In genomic region chr15:9078481-9079300, GRCm38 (mm10) we compare ENCODE assay signal across 8 mouse cellular contexts. TPM values are rescaled to one million over a fixed set of nuclear protein-coding genes. Genes with fewer than 3 reads are reported as not detected.
A peak's percentile ranks its signal among the peaks of the same experiment; 100 is the strongest.
DNase-seq lines count a peak whose midpoint lies in the region; ATAC-seq and TF ChIP-seq lines count a peak whose summit lies in the region.

No protein-coding gene starts in this region.

- H3K4me3 ChIP-seq in midbrain, embryonic 11.5 days (ENCODE audit: low read depth, low read length) = no peak overlapping the region
- no peak overlapping the region for H3K4me3 ChIP-seq in midbrain, embryonic 15.5 days
- no peak overlapping the region for H3K4me3 ChIP-seq in intestine, postnatal 0 days (ENCODE audit: low read depth, low read length)
- H3K4me3 ChIP-seq in stomach, embryonic 14.5 days (ENCODE audit: low read depth, low read length) = no peak overlapping the region
- H3K4me3 ChIP-seq in forebrain, embryonic 13.5 days = no peak overlapping the region
- H3K4me3 ChIP-seq in thymus, adult 2 months (ENCODE audit: control insufficient read depth, insufficient read depth, low read length) = no peak overlapping the region

- no peak for DNase-seq in midbrain, embryonic 11.5 days (ENCODE audit: low spot score, missing footprints)
- no peak for DNase-seq in thymus, adult 2 months
- DNase-seq in frontal cortex, adult 2 months (ENCODE audit: extremely low spot score in 1 of 2, low spot score in 1 of 2) = no peak

- no peak overlapping the region for H3K27ac ChIP-seq in midbrain, embryonic 11.5 days (ENCODE audit: low read depth, low read length)
- H3K27ac ChIP-seq in midbrain, embryonic 15.5 days = no peak overlapping the region
- peak overlapping the region; percentile 37; the same call in 1 of the 2 replicates for H3K27ac ChIP-seq in intestine, postnatal 0 days (ENCODE audit: low read depth, low read length)
- H3K27ac ChIP-seq in stomach, embryonic 14.5 days (ENCODE audit: low read length) = peak overlapping the region; percentile 23; the same call in 1 of the 2 replicates
- no peak overlapping the region for H3K27ac ChIP-seq in forebrain, embryonic 13.5 days
- H3K27ac ChIP-seq in thymus, adult 2 months (ENCODE audit: control insufficient read depth, insufficient read depth, low read length) = no peak overlapping the region

- no peak for TF ChIP-seq POLR2A in thymus, adult 2 months (IDR thresholded peaks at IDR 0.05; ENCODE audit: control insufficient read depth, extremely low read depth, insufficient read depth, low read length, poor library complexity)

- ATAC-seq in midbrain, embryonic 11.5 days (ENCODE audit: low FRiP score) = 0 out of 2 replicates have a peak, but pooled peaks have one; percentile 26
- no peak for ATAC-seq in midbrain, embryonic 15.5 days (replicated peaks)
- ATAC-seq in erythroid progenitor cell, adult 5-6 weeks (replicated peaks; ENCODE audit: low FRiP score, poor library complexity, severe bottlenecking) = peak; percentile 68
- no peak for ATAC-seq in intestine, postnatal 0 days
- ATAC-seq in stomach, embryonic 14.5 days (ENCODE audit: insufficient number of reproducible peaks, insufficient read depth, low FRiP score, low read depth) = 0 out of 2 replicates have a peak, but pooled peaks have one; percentile 40
- no peak for ATAC-seq in forebrain, embryonic 13.5 days

- no peak for TF ChIP-seq CTCF in intestine, postnatal 0 days (IDR thresholded peaks at IDR 0.05; ENCODE audit: low read depth)
- no peak for TF ChIP-seq CTCF in thymus, adult 2 months (IDR thresholded peaks at IDR 0.05; ENCODE audit: borderline replicate concordance, control insufficient read depth, extremely low read depth, insufficient read depth, low read length, poor library complexity)

- peaks cover 15% of the 10 kb centered on the region for H3K4me1 ChIP-seq in midbrain, embryonic 11.5 days (ENCODE audit: control insufficient read depth, insufficient read depth, low read length)
- peaks cover 10% of the 10 kb centered on the region; the same call in 1 of the 2 replicates for H3K4me1 ChIP-seq in midbrain, embryonic 15.5 days
- H3K4me1 ChIP-seq in intestine, postnatal 0 days (replicated peaks; ENCODE audit: control insufficient read depth, insufficient read depth, low read length) = peaks cover 9% of the 10 kb centered on the region; the same call in 1 of the 2 replicates
- H3K4me1 ChIP-seq in stomach, embryonic 14.5 days (ENCODE audit: control insufficient read depth, insufficient read depth, low read length) = peaks cover 34% of the 10 kb centered on the region
- H3K4me1 ChIP-seq in forebrain, embryonic 13.5 days = peaks cover 29% of the 10 kb centered on the region
- H3K4me1 ChIP-seq in thymus, adult 2 months (replicated peaks; ENCODE audit: control insufficient read depth, insufficient read depth, low read length) = peaks cover 2% of the 10 kb centered on the region; the same call in 1 of the 2 replicates

- WGBS in midbrain, embryonic 11.5 days = 77% methylated on average over 12 of the region's 12 CpGs
- 74% methylated on average over 12 of the region's 12 CpGs for WGBS in midbrain, embryonic 15.5 days
- WGBS in intestine, postnatal 0 days = 45% methylated on average over 12 of the region's 12 CpGs
- WGBS in stomach, embryonic 14.5 days = 61% methylated on average over 12 of the region's 12 CpGs
- WGBS in forebrain, embryonic 13.5 days = 87% methylated on average over 12 of the region's 12 CpGs
- 94% methylated on average over 12 of the region's 12 CpGs for WGBS in thymus, adult 2 months

- no peak overlapping the region for H3K4me2 ChIP-seq in midbrain, embryonic 11.5 days
- no peak overlapping the region for H3K4me2 ChIP-seq in midbrain, embryonic 15.5 days
- H3K4me2 ChIP-seq in intestine, postnatal 0 days (replicated peaks; ENCODE audit: low read depth) = peak overlapping the region; percentile 35; the same call in 1 of the 2 replicates
- H3K4me2 ChIP-seq in stomach, embryonic 14.5 days (replicated peaks; ENCODE audit: low read depth, low read length) = no peak overlapping the region
- H3K4me2 ChIP-seq in forebrain, embryonic 13.5 days = no peak overlapping the region

- no peaks in the 10 kb centered on the region for H3K9me3 ChIP-seq in midbrain, embryonic 11.5 days (ENCODE audit: control insufficient read depth, low read length)
- no peaks in the 10 kb centered on the region for H3K9me3 ChIP-seq in midbrain, embryonic 15.5 days
- H3K9me3 ChIP-seq in intestine, postnatal 0 days (ENCODE audit: control insufficient read depth) = no peaks in the 10 kb centered on the region
- no peaks in the 10 kb centered on the region for H3K9me3 ChIP-seq in stomach, embryonic 14.5 days (ENCODE audit: control insufficient read depth, low read depth, low read length)
- H3K9me3 ChIP-seq in forebrain, embryonic 13.5 days (replicated peaks) = no peaks in the 10 kb centered on the region

- H3K36me3 ChIP-seq in midbrain, embryonic 11.5 days (ENCODE audit: control insufficient read depth, insufficient read depth, low read length) = no peaks in the 10 kb centered on the region
- H3K36me3 ChIP-seq in midbrain, embryonic 15.5 days (replicated peaks) = no peaks in the 10 kb centered on the region
- H3K36me3 ChIP-seq in intestine, postnatal 0 days (ENCODE audit: control insufficient read depth, insufficient read depth) = no peaks in the 10 kb centered on the region
- H3K36me3 ChIP-seq in stomach, embryonic 14.5 days (ENCODE audit: control insufficient read depth, insufficient read depth, low read length) = no peaks in the 10 kb centered on the region; the same call in 1 of the 2 replicates
- H3K36me3 ChIP-seq in forebrain, embryonic 13.5 days (ENCODE audit: poor library complexity, severe bottlenecking) = no peaks in the 10 kb centered on the region
- H3K36me3 ChIP-seq in thymus, adult 2 months (ENCODE audit: control insufficient read depth, insufficient read depth, low read length) = no peaks in the 10 kb centered on the region

- H3K27me3 ChIP-seq in midbrain, embryonic 11.5 days (ENCODE audit: control insufficient read depth, insufficient read depth, low read length) = no peaks in the 10 kb centered on the region
- H3K27me3 ChIP-seq in midbrain, embryonic 15.5 days (replicated peaks) = no peaks in the 10 kb centered on the region
- no peaks in the 10 kb centered on the region for H3K27me3 ChIP-seq in intestine, postnatal 0 days (replicated peaks; ENCODE audit: control insufficient read depth, insufficient read depth, low read length)
- no peaks in the 10 kb centered on the region for H3K27me3 ChIP-seq in stomach, embryonic 14.5 days (ENCODE audit: control insufficient read depth, insufficient read depth, low read length)
- H3K27me3 ChIP-seq in forebrain, embryonic 13.5 days = no peaks in the 10 kb centered on the region
- H3K27me3 ChIP-seq in thymus, adult 2 months (ENCODE audit: control insufficient read depth, insufficient read depth, low read length) = no peaks in the 10 kb centered on the region

- H3K9ac ChIP-seq in midbrain, embryonic 11.5 days (ENCODE audit: low read length) = no peak overlapping the region
- no peak overlapping the region for H3K9ac ChIP-seq in midbrain, embryonic 15.5 days
- no peak overlapping the region for H3K9ac ChIP-seq in intestine, postnatal 0 days (ENCODE audit: low read depth, low read length)
- H3K9ac ChIP-seq in stomach, embryonic 14.5 days (replicated peaks; ENCODE audit: low read depth, low read length) = no peak overlapping the region
- H3K9ac ChIP-seq in forebrain, embryonic 13.5 days = no peak overlapping the region

RNA-seq across cellular contexts. Expression of gene Nadk2, which starts 7.6 kb away (rescaled TPM):
- polyA plus RNA-seq in midbrain, embryonic 11.5 days (2014; fragmentation: Nextera tagmentation; extraction: Ambion mirVana) = 36.8 and 43.6 TPM in 2 replicates
- 25.7 and 25.8 TPM in 2 replicates for polyA plus RNA-seq in midbrain, embryonic 15.5 days (2015; fragmentation: Nextera tagmentation; extraction: Ambion mirVana)
- 114 and 185 TPM in 2 replicates for total RNA-seq in erythroid progenitor cell, adult 5-6 weeks (2015; ENCODE audit: low replicate concordance)
- total RNA-seq in erythroid progenitor cell, adult 5-6 weeks (2017; ENCODE audit: low replicate concordance) = 114 and 217 TPM in 2 replicates
- polyA plus RNA-seq in intestine, postnatal 0 days (2015; fragmentation: Nextera tagmentation; extraction: Ambion mirVana) = 37.3 and 38.8 TPM in 2 replicates
- 31.8 and 32.1 TPM in 2 replicates for polyA plus RNA-seq in stomach, embryonic 14.5 days (2014; fragmentation: Nextera tagmentation; extraction: Ambion mirVana)
- 23.0 and 24.4 TPM in 2 replicates for polyA plus RNA-seq in forebrain, embryonic 13.5 days (2015; fragmentation: Nextera tagmentation; extraction: Ambion mirVana)
- polyA plus RNA-seq in thymus, adult 2 months (2012; rRNA removed) = 14.1 and 15.3 TPM in 2 replicates
- 41.7 and 51.2 TPM in 2 replicates for polyA plus RNA-seq in frontal cortex, adult 2 months (2012; rRNA removed)

Comparison
In these comparisons a context has a peak if more than half of its experiments do, and no peak if none do; other contexts are left out.
1. ATAC-seq: peak in midbrain, embryonic 11.5 days (single experiment), erythroid progenitor cell, adult 5-6 weeks (single experiment) and stomach, embryonic 14.5 days (single experiment); none in midbrain, embryonic 15.5 days (single experiment), intestine, postnatal 0 days (single experiment) and forebrain, embryonic 13.5 days (single experiment).
2. H3K27ac ChIP-seq: peak in intestine, postnatal 0 days (single experiment) and stomach, embryonic 14.5 days (single experiment); none in midbrain, embryonic 11.5 days (single experiment), midbrain, embryonic 15.5 days (single experiment), forebrain, embryonic 13.5 days (single experiment) and thymus, adult 2 months (single experiment).